Mouse (Mus musculus) lung, embryonic 14.5 days (tissue): ENCODE data around the gene Creb5. TPM values are rescaled to one million over a fixed set of nuclear protein-coding genes. Genes with fewer than 3 reads are reported as not detected.

Experiments
- ATAC-seq: fragments of 200-750 bp; cut with Nextera tagmentation; 2 replicates; pipeline ENCODE4 v1.8.0; 2017; ENCODE audit warnings: mild to moderate bottlenecking, moderate TSS enrichment, moderate library complexity; ENCODE audit not compliant: insufficient read depth
- DNase-seq: peaks from one replicate; pipeline ENCODE4 v3.0.0-alpha.2; 2015
- H3K27ac ChIP-seq: fragments of 300-500 bp; sonication (generic); 2 replicates; pipeline ENCODE4 v1.5.1; 2014; ENCODE audit warnings: low read depth, mild to moderate bottlenecking, moderate library complexity
- H3K27me3 ChIP-seq: fragments of 300-500 bp; sonication (generic); 2 replicates; pipeline ENCODE4 v1.6.1; 2014; ENCODE audit warnings: low read length, control low read depth; ENCODE audit not compliant: insufficient read depth
- H3K36me3 ChIP-seq: fragments of 300-500 bp; sonication (generic); 2 replicates; pipeline ENCODE4 v1.6.1; 2014; ENCODE audit warnings: control low read depth; ENCODE audit not compliant: insufficient read depth
- H3K4me1 ChIP-seq: fragments of 300-500 bp; sonication (generic); 2 replicates; pipeline ENCODE4 v1.6.1; 2014; ENCODE audit warnings: antibody characterized with exemption, control low read depth; ENCODE audit not compliant: insufficient read depth
- H3K4me2 ChIP-seq: fragments of 300-500 bp; sonication (generic); 2 replicates; pipeline ENCODE4 v1.6.1; 2014; ENCODE audit warnings: mild to moderate bottlenecking
- H3K4me3 ChIP-seq: fragments of 300-500 bp; sonication (generic); 2 replicates; pipeline ENCODE4 v1.5.1; 2014; ENCODE audit warnings: low read depth, low read length
- H3K9ac ChIP-seq: fragments of 300-500 bp; sonication (generic); 2 replicates; pipeline ENCODE4 v1.6.1; 2014
- H3K9me3 ChIP-seq: fragments of 300-500 bp; sonication (generic); 2 replicates; pipeline ENCODE4 v1.6.1; 2016; ENCODE audit warnings: low read depth, low read length, control low read depth
- CTCF ChIP-seq: IDR thresholded peaks from 2 replicates; pipeline ENCODE4 v1.5.1; 2016; ENCODE audit warnings: antibody characterized with exemption, low read depth
- WGBS: fragments of 180-500 bp; shearing (Covaris S2); extraction: QIAGEN DNeasy Blood & Tissue Kit; methylation state at CpG from one replicate; pipeline ENCODE4 v1.1.7; 2014; 5-methylcytosine and 5-hydroxymethylcytosine counted together
- polyA plus RNA-seq: library from polyadenylated mRNA; unstranded; fragments of >200 nt; fragmentation: Nextera tagmentation; extraction: Ambion mirVana; gene quantifications from 2 replicates; pipeline ENCODE4 v1.2.1, GENCODE M21; 2014

The Creb5 gene
- polyA plus RNA-seq, 1 experiment from 2014 or later: 6.4 TPM

GRCm38 (mm10) chr6:53603695-53604094 lies 316.6 kb downstream of the Creb5 start:
- peak; percentile 55 for DNase-seq
- H3K27ac ChIP-seq: no peak overlapping the region
- H3K27me3 ChIP-seq: no peaks in the 10 kb centered on the region
- 63% methylated on average over 5 of the region's 5 CpGs for WGBS
- no peak overlapping the region for H3K4me2 ChIP-seq
- no peak overlapping the region for H3K9ac ChIP-seq
- no peaks in the 10 kb centered on the region for H3K9me3 ChIP-seq
- ATAC-seq: no peak
- peaks cover 17% of the 10 kb centered on the region for H3K4me1 ChIP-seq
- no peak for TF ChIP-seq CTCF
- H3K36me3 ChIP-seq: no peaks in the 10 kb centered on the region
- no peak overlapping the region for H3K4me3 ChIP-seq

GRCm38 (mm10) chr6:53604386-53604785 lies 317.3 kb downstream of the Creb5 start:
- H3K9ac ChIP-seq: no peak overlapping the region
- WGBS: 54% methylated on average over 3 of the region's 3 CpGs
- H3K36me3 ChIP-seq: no peaks in the 10 kb centered on the region
- TF ChIP-seq CTCF: no peak
- H3K27me3 ChIP-seq: no peaks in the 10 kb centered on the region
- no peak overlapping the region for H3K4me3 ChIP-seq
- H3K4me1 ChIP-seq: peaks cover 17% of the 10 kb centered on the region
- ATAC-seq: no peak
- no peak for DNase-seq
- H3K27ac ChIP-seq: no peak overlapping the region
- H3K4me2 ChIP-seq: no peak overlapping the region
- no peaks in the 10 kb centered on the region for H3K9me3 ChIP-seq

- Histone ChIP-seq H3K27me3 (no peaks in the 10 kb centered on the region), H3K9ac (no peak overlapping the region), H3K4me3 (no peak overlapping the region), H3K4me2 (no peak overlapping the region), H3K36me3 (no peaks in the 10 kb centered on the region), H3K4me1 (peaks cover 17% of the 10 kb centered on the region), H3K9me3 (no peaks in the 10 kb centered on the region), H3K27ac (no peak overlapping the region)
- ATAC-seq (no peak), DNase-seq (no peak)
- 78% methylated on average over 2 of the region's 2 CpGs for WGBS
- no peak for TF ChIP-seq CTCF
Observed at GRCm38 (mm10) chr6:53605184-53605583, 318.1 kb downstream of the Creb5 start.

GRCm38 (mm10) chr6:53611451-53611945 lies 324.4 kb downstream of the Creb5 start:
- H3K9ac ChIP-seq: no peak overlapping the region
- no peaks in the 10 kb centered on the region for H3K27me3 ChIP-seq
- H3K4me2 ChIP-seq: no peak overlapping the region
- DNase-seq: no peak
- H3K27ac ChIP-seq: no peak overlapping the region
- WGBS: 77% methylated on average over 5 of the region's 5 CpGs
- no peak for ATAC-seq
- H3K4me1 ChIP-seq: peaks cover 12% of the 10 kb centered on the region
- no peaks in the 10 kb centered on the region for H3K9me3 ChIP-seq
- no peak overlapping the region for H3K4me3 ChIP-seq
- H3K36me3 ChIP-seq: no peaks in the 10 kb centered on the region
- no peak for TF ChIP-seq CTCF

- TF ChIP-seq CTCF: no peak
- H3K9ac ChIP-seq: no peak overlapping the region
- H3K9me3 ChIP-seq: no peaks in the 10 kb centered on the region
- no peak overlapping the region for H3K4me2 ChIP-seq
- H3K27me3 ChIP-seq: no peaks in the 10 kb centered on the region
- no peaks in the 10 kb centered on the region for H3K36me3 ChIP-seq
- DNase-seq (no peak), ATAC-seq (no peak)
- H3K4me1 ChIP-seq: peaks cover 9% of the 10 kb centered on the region
- H3K4me3 ChIP-seq: no peak overlapping the region
- no peak overlapping the region for H3K27ac ChIP-seq
- 39% methylated on average over 6 of the region's 6 CpGs for WGBS
Observed at GRCm38 (mm10) chr6:53612681-53613080, 325.6 kb downstream of the Creb5 start.

- 41% methylated on average over 9 of the region's 9 CpGs for WGBS
- no peak for ATAC-seq
Observed at GRCm38 (mm10) chr6:53615440-53616211, 328.6 kb downstream of the Creb5 start.

GRCm38 (mm10) chr6:53618164-53618563 lies 331.1 kb downstream of the Creb5 start:
- WGBS: 68% methylated on average over 8 of the region's 8 CpGs
- peaks cover 5% of the 10 kb centered on the region; the same call in 1 of the 2 replicates for H3K4me1 ChIP-seq

More at GRCm38 (mm10) chr6:53615440-53616211, 328.6 kb downstream of the Creb5 start:
- TF ChIP-seq CTCF: no peak
- no peaks in the 10 kb centered on the region for H3K9me3 ChIP-seq
- no peaks in the 10 kb centered on the region for H3K27me3 ChIP-seq
- DNase-seq: peak; percentile 54
- H3K9ac ChIP-seq: no peak overlapping the region
- H3K4me1 ChIP-seq: peaks cover 5% of the 10 kb centered on the region; the same call in 1 of the 2 replicates
- H3K36me3 ChIP-seq: no peaks in the 10 kb centered on the region
- H3K27ac ChIP-seq: no peak overlapping the region
- no peak overlapping the region for H3K4me3 ChIP-seq
- H3K4me2 ChIP-seq: no peak overlapping the region

More at GRCm38 (mm10) chr6:53618164-53618563, 331.1 kb downstream of the Creb5 start:
- H3K36me3 ChIP-seq: no peaks in the 10 kb centered on the region
- no peak for DNase-seq
- no peak for TF ChIP-seq CTCF
- no peaks in the 10 kb centered on the region for H3K27me3 ChIP-seq
- H3K9me3 ChIP-seq: no peaks in the 10 kb centered on the region
- H3K9ac ChIP-seq: no peak overlapping the region
- no peak overlapping the region for H3K27ac ChIP-seq
- no peak overlapping the region for H3K4me2 ChIP-seq
- no peak for ATAC-seq
- no peak overlapping the region for H3K4me3 ChIP-seq
